Mouse (Mus musculus) embryo, embryonic 10.5 days (tissue): ENCODE measurements around the gene Slc7a5.

Experiments used
- DNase-seq: peaks from one replicate; pipeline ENCODE4 v3.0.0-alpha.2; 2015; ENCODE audit warnings: low spot score

Slc7a5 gene

GRCm38 (mm10) chr8:121880818-121881217 is 26.7 kb downstream of the Slc7a5 start:
- no peak for DNase-seq

- DNase-seq = no peak
Measured at GRCm38 (mm10) chr8:121879712-121880111, 27.8 kb downstream of the Slc7a5 start.

- DNase-seq = no peak
Measured at GRCm38 (mm10) chr8:121877828-121878480, 29.5 kb downstream of the Slc7a5 start.

GRCm38 (mm10) chr8:121877212-121877611 is 30.3 kb downstream of the Slc7a5 start:
- no peak for DNase-seq

- DNase-seq = no peak
Measured at GRCm38 (mm10) chr8:121875517-121875916, 32.0 kb downstream of the Slc7a5 start.

GRCm38 (mm10) chr8:121875045-121875444 is 32.4 kb downstream of the Slc7a5 start:
- no peak for DNase-seq

GRCm38 (mm10) chr8:121874031-121874430 is 33.5 kb downstream of the Slc7a5 start:
- peak; percentile 62 for DNase-seq

GRCm38 (mm10) chr8:121871833-121872440 is 35.6 kb downstream of the Slc7a5 start:
- DNase-seq = no peak

- DNase-seq = no peak
Measured at GRCm38 (mm10) chr8:121870190-121870589, 37.3 kb downstream of the Slc7a5 start.

GRCm38 (mm10) chr8:121868896-121869295 is 38.6 kb downstream of the Slc7a5 start:
- no peak for DNase-seq

- no peak for DNase-seq
Measured at GRCm38 (mm10) chr8:121868196-121868595, 39.3 kb downstream of the Slc7a5 start.

- peak; percentile 55 for DNase-seq
Measured at GRCm38 (mm10) chr8:121865356-121865755, 42.1 kb downstream of the Slc7a5 start.

- DNase-seq = no peak
Measured at GRCm38 (mm10) chr8:121861806-121862548, 45.5 kb downstream of the Slc7a5 start.

GRCm38 (mm10) chr8:121861276-121861675 is 46.2 kb downstream of the Slc7a5 start:
- DNase-seq = no peak

GRCm38 (mm10) chr8:121857747-121858146 is 49.7 kb downstream of the Slc7a5 start:
- DNase-seq = no peak

GRCm38 (mm10) chr8:121857331-121857730 is 50.2 kb downstream of the Slc7a5 start:
- no peak for DNase-seq

- DNase-seq = no peak
Measured at GRCm38 (mm10) chr8:121856071-121856746, 51.3 kb downstream of the Slc7a5 start.

- DNase-seq = no peak
Measured at GRCm38 (mm10) chr8:121853586-121853985, 53.9 kb downstream of the Slc7a5 start.

GRCm38 (mm10) chr8:121852464-121852863 is 55.0 kb downstream of the Slc7a5 start:
- DNase-seq = no peak

GRCm38 (mm10) chr8:121851716-121852115 is 55.8 kb downstream of the Slc7a5 start:
- DNase-seq = no peak

GRCm38 (mm10) chr8:121850821-121851470 is 56.5 kb downstream of the Slc7a5 start:
- peak; percentile 99 for DNase-seq

- DNase-seq = peak; percentile 26
Measured at GRCm38 (mm10) chr8:121850436-121850820, 57.1 kb downstream of the Slc7a5 start.
